Mouse (Mus musculus) neutrophil, adult 5-6 weeks (primary cell): ENCODE data around the gene Qprt. TPM values are rescaled to one million over a fixed set of nuclear protein-coding genes. Genes with fewer than 3 reads are reported as not detected.
A peak's percentile ranks its signal among the peaks of the same experiment; 100 is the strongest.

Experiments
- ATAC-seq: fragments of 151-379, 151-347 bp; 2 replicates; pipeline ENCODE4 v1.8.0; 2017; ENCODE audit warnings: mild to moderate bottlenecking, moderate TSS enrichment; ENCODE audit not compliant: insufficient number of reproducible peaks, poor library complexity, low FRiP score, severe bottlenecking; ENCODE audit errors: extremely low read depth
- total RNA-seq: library from RNA; stranded (forward); fragments of 200-1000 nt; gene quantifications from 2 replicates; pipeline ENCODE4 v1.2.3, GENCODE M21; 2017

The Qprt gene
- total RNA-seq, 1 experiment from 2014 or later: 1.4 TPM

GRCm38 (mm10) chr7:127080045-127080444, 42.0 kb downstream of the Qprt start:
- peak; percentile 75 for ATAC-seq

DNA sequence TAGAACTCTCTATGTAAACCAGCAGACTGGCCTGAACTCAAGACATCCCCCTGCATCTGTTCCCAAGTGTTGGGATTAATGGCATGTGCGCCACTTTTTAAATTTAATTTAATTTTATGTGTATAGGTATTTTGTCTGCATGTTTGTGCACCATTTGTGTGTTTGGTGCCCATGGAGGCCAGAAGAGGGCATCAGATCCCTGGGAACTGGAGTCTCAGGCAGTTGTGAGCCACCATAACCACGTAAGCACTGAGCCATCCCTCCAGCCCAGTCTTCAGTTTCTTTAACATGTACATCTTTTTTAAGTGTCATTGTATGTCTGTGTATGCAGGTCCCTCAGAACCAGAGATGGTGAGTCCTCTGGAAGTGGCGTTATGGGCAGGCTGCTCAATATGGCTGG, 44.3 kb downstream of the Qprt start:
- ATAC-seq: peak; percentile 43; the same call in 1 of the 2 replicates

GRCm38 (mm10) chr7:127076188-127076587, 45.8 kb downstream of the Qprt start:
- ATAC-seq: no peak

GRCm38 (mm10) chr7:127073221-127073620, 48.8 kb downstream of the Qprt start:
- ATAC-seq: no peak

GRCm38 (mm10) chr7:127070871-127071413, 51.1 kb downstream of the Qprt start:
- ATAC-seq: no peak

DNA sequence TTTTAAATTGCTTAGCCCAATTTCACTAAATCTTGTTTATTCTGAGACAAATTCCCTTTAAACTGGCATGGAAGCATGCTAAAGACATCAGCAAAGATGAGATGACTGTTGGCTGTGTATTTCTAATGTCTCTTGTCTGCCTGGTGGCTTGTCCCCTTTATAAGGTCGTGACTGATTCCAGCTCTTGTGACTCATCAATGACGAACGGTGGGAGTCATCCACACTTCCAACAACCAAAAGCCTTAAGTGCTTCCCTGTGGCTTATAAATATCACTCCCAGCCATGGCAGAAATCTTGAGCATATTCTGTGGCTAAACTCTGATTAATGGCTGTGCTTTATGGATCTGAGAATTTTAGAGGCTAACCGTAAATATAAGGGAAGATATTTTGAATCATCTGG, 55.7 kb downstream of the Qprt start:
- no peak for ATAC-seq

DNA sequence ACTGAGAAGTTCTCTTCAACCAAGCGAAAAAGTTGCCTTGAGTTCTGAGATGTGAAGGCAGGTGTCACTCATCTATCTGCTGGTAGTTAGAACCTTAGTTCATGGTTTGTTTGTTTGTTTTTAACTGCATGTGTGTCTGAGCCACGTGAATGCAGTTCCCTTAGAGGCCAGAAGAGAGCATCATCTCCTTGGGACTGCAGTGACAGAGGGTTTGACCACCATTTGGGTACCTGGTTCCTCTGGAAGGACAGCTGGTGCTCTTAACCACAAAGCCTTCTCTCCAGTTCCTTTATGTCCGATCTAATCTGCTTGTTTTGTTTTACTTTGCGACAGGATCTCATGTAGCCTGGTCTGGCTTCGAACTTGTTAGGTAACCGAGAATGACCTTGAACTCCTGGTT, 56.5 kb downstream of the Qprt start:
- ATAC-seq: no peak

Other genes with a start within 250 kb of the Qprt start
- 73.7 and 93.1 TPM in 2 replicates for gene Taok2, start 237.5 kb downstream of the Qprt start, total RNA-seq
- 32.3 and 32.6 TPM in 2 replicates for gene Tmem219, start 199.3 kb downstream of the Qprt start, total RNA-seq
- gene Kctd13, start 193.3 kb downstream of the Qprt start, total RNA-seq: 29.1 and 32.8 TPM in 2 replicates
- not detected in 2 replicates for gene Asphd1, start 172.6 kb downstream of the Qprt start, total RNA-seq
- gene Sez6l2, start 171.7 kb downstream of the Qprt start, total RNA-seq: 1.7 and 2.9 TPM in 2 replicates
- 59.1 and 66.1 TPM in 2 replicates for gene Cdipt, start 146.3 kb downstream of the Qprt start, total RNA-seq
- 2.2 and 2.3 TPM in 2 replicates for gene Cdiptos, start 146.1 kb downstream of the Qprt start, total RNA-seq
- gene Mvp, start 107.6 kb downstream of the Qprt start, total RNA-seq: 106 and 110 TPM in 2 replicates
- gene Pagr1b, start 105.7 kb downstream of the Qprt start, total RNA-seq: 8.4 and 32.4 TPM in 2 replicates
- gene Pagr1a, start 104.9 kb downstream of the Qprt start, total RNA-seq: 33.3 and 49.8 TPM in 2 replicates
- 22.7 and 34.7 TPM in 2 replicates for gene Gm42742, start 101.1 kb downstream of the Qprt start, total RNA-seq
- gene Prrt2, start 101.0 kb downstream of the Qprt start, total RNA-seq: 2.6 TPM in 1 of 2 replicates, not detected in the other
- 49.3 and 57.7 TPM in 2 replicates for gene Maz, start 95.2 kb downstream of the Qprt start, total RNA-seq
- 1.4 and 2.1 TPM in 2 replicates for gene Kif22, start 79.8 kb downstream of the Qprt start, total RNA-seq
- 2.1 TPM in 1 of 2 replicates, not detected in the other for gene Zg16, start 34.9 kb downstream of the Qprt start, total RNA-seq
- 156 and 166 TPM in 2 replicates for gene AI467606, start 30.9 kb downstream of the Qprt start, total RNA-seq
- 66.1 and 71.7 TPM in 2 replicates for gene Spn, start 15.6 kb upstream of the Qprt start, total RNA-seq
- 54.4 and 58.3 TPM in 2 replicates for gene Cd2bp2, start 73.8 kb upstream of the Qprt start, total RNA-seq
- gene Tbc1d10b, start 86.2 kb upstream of the Qprt start, total RNA-seq: 92.2 and 99.7 TPM in 2 replicates
- 8.6 and 10.9 TPM in 2 replicates for gene Mylpf, start 86.7 kb upstream of the Qprt start, total RNA-seq
- gene Zfp553, start 110.8 kb upstream of the Qprt start, total RNA-seq: 17.9 and 18.5 TPM in 2 replicates
- gene Sept1, start 110.9 kb upstream of the Qprt start, total RNA-seq: 189 and 198 TPM in 2 replicates
- gene Zfp771, start 122.0 kb upstream of the Qprt start, total RNA-seq: 6.1 and 7.4 TPM in 2 replicates
- gene Dctpp1, start 138.5 kb upstream of the Qprt start, total RNA-seq: 6.8 and 8.0 TPM in 2 replicates
- 193 and 208 TPM in 2 replicates for gene Sephs2, start 151.8 kb upstream of the Qprt start, total RNA-seq
- 144 and 148 TPM in 2 replicates for gene Itgal, start 174.0 kb upstream of the Qprt start, total RNA-seq
- 5.4 and 6.8 TPM in 2 replicates for gene Zfp768, start 223.4 kb upstream of the Qprt start, total RNA-seq